In genomic region chr8:105297511-105298192, GRCm38 (mm10) we compare ENCODE assay signal across 8 mouse cellular contexts. TPM values are rescaled to one million over a fixed set of nuclear protein-coding genes. Genes with fewer than 3 reads are reported as not detected.
DNase-seq lines count a peak whose midpoint lies in the region; ATAC-seq and TF ChIP-seq lines count a peak whose summit lies in the region.

E2f4 (plus strand) TSS chr8:105297663.

- H3K27me3 ChIP-seq in C2C12 (ENCODE audit: control insufficient read depth, insufficient read depth, insufficient read length) (no peaks in the 10 kb centered on the region), myocyte (ENCODE audit: control insufficient read depth, insufficient read depth, insufficient read length) (no peaks in the 10 kb centered on the region)
- H3K27me3 ChIP-seq in heart, embryonic 11.5 days (ENCODE audit: control insufficient read depth, insufficient read depth, low read length) = peaks cover 5% of the 10 kb centered on the region; the same call in 1 of the 2 replicates
- no peaks in the 10 kb centered on the region for H3K27me3 ChIP-seq in kidney, embryonic 16.5 days (ENCODE audit: insufficient read depth, low read length)
- H3K27me3 ChIP-seq in liver, adult 2 months (ENCODE audit: control insufficient read depth, insufficient read depth, low read length) = no peaks in the 10 kb centered on the region
- no peaks in the 10 kb centered on the region for H3K27me3 ChIP-seq in splenic B cell, adult 2 months (ENCODE audit: control insufficient read depth, insufficient read depth, low read length, poor library complexity, severe bottlenecking)

- peaks cover 41% of the 10 kb centered on the region for H3K36me3 ChIP-seq in C2C12 (ENCODE audit: control insufficient read depth, insufficient read depth)
- peaks cover 32% of the 10 kb centered on the region for H3K36me3 ChIP-seq in heart, embryonic 11.5 days (ENCODE audit: control insufficient read depth, insufficient read depth, low read length)
- H3K36me3 ChIP-seq in kidney, embryonic 16.5 days (ENCODE audit: insufficient read depth, low read length) = peaks cover 34% of the 10 kb centered on the region
- peaks cover 10% of the 10 kb centered on the region for H3K36me3 ChIP-seq in liver, adult 2 months (ENCODE audit: control insufficient read depth, insufficient read depth, low read length)
- H3K36me3 ChIP-seq in myocyte (ENCODE audit: control insufficient read depth, insufficient read depth) = peaks cover 35% of the 10 kb centered on the region
- peaks cover 8% of the 10 kb centered on the region for H3K36me3 ChIP-seq in splenic B cell, adult 2 months (ENCODE audit: control insufficient read depth, insufficient read depth, low read length, poor library complexity, severe bottlenecking)

- under 1% methylated on average over 57 of the region's 58 CpGs for WGBS in heart, embryonic 11.5 days (ENCODE audit: insufficient replicate concordance)
- under 1% methylated on average over 55 of the region's 58 CpGs for WGBS in kidney, embryonic 16.5 days
- under 1% methylated on average over 58 of the region's 58 CpGs for WGBS in liver, adult 2 months

- peak within 1 kb of the TSS; percentile 97 for H3K4me3 ChIP-seq in C2C12 (ENCODE audit: insufficient read depth, poor library complexity, severe bottlenecking)
- H3K4me3 ChIP-seq in heart, embryonic 11.5 days (ENCODE audit: low read depth, low read length) = peak within 1 kb of the TSS; percentile 96
- peak within 1 kb of the TSS; percentile 97 for H3K4me3 ChIP-seq in kidney, embryonic 16.5 days (ENCODE audit: low read length)
- peak within 1 kb of the TSS; percentile 95 for H3K4me3 ChIP-seq in liver, adult 2 months (ENCODE audit: insufficient read depth, low read depth, low read length)
- H3K4me3 ChIP-seq in myocyte = peak within 1 kb of the TSS; percentile 93

- peak; percentile 98 for DNase-seq in brain, adult 2 months (ENCODE audit: low read depth, low spot score)
- DNase-seq in liver, adult 2 months (ENCODE audit: extremely low read depth, low read depth, low spot score) = peak; percentile 84
- peak; percentile 90 for DNase-seq in splenic B cell, adult 2 months (ENCODE audit: low read depth, low spot score)

- H3K79me3 ChIP-seq in C2C12 (ENCODE audit: low read depth) = peaks cover 26% of the 10 kb centered on the region

- peak; percentile 73 for ATAC-seq in erythroblast, adult 5-6 weeks (replicated peaks; ENCODE audit: low FRiP score, poor library complexity, severe bottlenecking)
- ATAC-seq in heart, embryonic 11.5 days (replicated peaks; ENCODE audit: insufficient number of reproducible peaks, low FRiP score, low TSS enrichment) = peak; percentile 80
- ATAC-seq in kidney, embryonic 16.5 days (ENCODE audit: low FRiP score, low TSS enrichment) = peak; percentile 89

- H3ac ChIP-seq in C2C12 (ENCODE audit: control insufficient read depth, insufficient read length, low read depth) (peak within 1 kb of the TSS; percentile 96), myocyte (ENCODE audit: control insufficient read depth, insufficient read length) (peak within 1 kb of the TSS; percentile 57)

- 0 out of 2 replicates have a peak, but pooled peaks have one; percentile 52 for TF ChIP-seq POLR2A in liver, adult 2 months (IDR thresholded peaks at IDR 0.05; ENCODE audit: extremely low read depth, insufficient read depth, low read length)
- TF ChIP-seq POLR2A in myocyte (IDR thresholded peaks at IDR 0.05; ENCODE audit: insufficient read length, low read depth) = peak; percentile 80

- peaks cover 13% of the 10 kb centered on the region for H3K4me1 ChIP-seq in heart, embryonic 11.5 days (ENCODE audit: control insufficient read depth, insufficient read depth, low read length)
- peaks cover 19% of the 10 kb centered on the region for H3K4me1 ChIP-seq in kidney, embryonic 16.5 days (ENCODE audit: insufficient read depth, low read length)
- peaks cover 10% of the 10 kb centered on the region for H3K4me1 ChIP-seq in liver, adult 2 months (ENCODE audit: control insufficient read depth, insufficient read depth, low read length)

- H3K9ac ChIP-seq in heart, embryonic 11.5 days (ENCODE audit: low read depth, low read length) = peak within 1 kb of the TSS; percentile 96
- H3K9ac ChIP-seq in kidney, embryonic 16.5 days (replicated peaks; ENCODE audit: low read length) = peak within 1 kb of the TSS; percentile 88
- H3K9ac ChIP-seq in liver, adult 2 months (ENCODE audit: low read depth, low read length) = peak within 1 kb of the TSS; percentile 91

- peaks cover 56% of the 10 kb centered on the region for H3K79me2 ChIP-seq in C2C12 (ENCODE audit: control insufficient read depth, insufficient read depth)
- peaks cover 11% of the 10 kb centered on the region for H3K79me2 ChIP-seq in liver, adult 2 months (ENCODE audit: control insufficient read depth, insufficient read depth, low read length)
- H3K79me2 ChIP-seq in myocyte (ENCODE audit: control insufficient read depth, insufficient read depth) = peaks cover 32% of the 10 kb centered on the region

- H3K4me2 ChIP-seq in heart, embryonic 11.5 days = peak within 1 kb of the TSS; percentile 83
- H3K4me2 ChIP-seq in kidney, embryonic 16.5 days (replicated peaks; ENCODE audit: low read depth, low read length) = peak within 1 kb of the TSS; percentile 97
- H3K4me2 ChIP-seq in myocyte (ENCODE audit: low read depth) = peak within 1 kb of the TSS; percentile 95

- H3K9me3 ChIP-seq in heart, embryonic 11.5 days (replicated peaks; ENCODE audit: control insufficient read depth, low read length) = no peaks in the 10 kb centered on the region
- H3K9me3 ChIP-seq in kidney, embryonic 16.5 days (ENCODE audit: low read length) = no peaks in the 10 kb centered on the region

- no peak for TF ChIP-seq CTCF in C2C12 (IDR thresholded peaks at IDR 0.05; ENCODE audit: control insufficient read depth, insufficient read depth, insufficient read length)
- TF ChIP-seq CTCF in liver, adult 2 months (IDR thresholded peaks at IDR 0.05; ENCODE audit: low read depth, low read length) = no peak

- H3K27ac ChIP-seq in heart, embryonic 11.5 days (ENCODE audit: low read depth, low read length) = peak within 1 kb of the TSS; percentile 70
- peak within 1 kb of the TSS; percentile 66 for H3K27ac ChIP-seq in kidney, embryonic 16.5 days (ENCODE audit: low read length)
- H3K27ac ChIP-seq in liver, adult 2 months (replicated peaks; ENCODE audit: insufficient read depth, low read depth, low read length) = peak within 1 kb of the TSS; percentile 44

TF ChIP-seq in C2C12, 6 proteins besides CTCF, POLR2A, EP300 and RAD21:
- TF ChIP-seq MYOD1 (IDR thresholded peaks at IDR 0.05; ENCODE audit: control insufficient read depth, insufficient read length, low read depth) (no peak), FOSL1 (IDR thresholded peaks at IDR 0.05; ENCODE audit: insufficient read depth, low read length, poor library complexity, severe bottlenecking) (no peak), MYOG (IDR thresholded peaks at IDR 0.05; ENCODE audit: control insufficient read depth, extremely low read depth, insufficient read length) (no peak), MAX (IDR thresholded peaks at IDR 0.05) (peak; percentile 44), USF1 (IDR thresholded peaks at IDR 0.05; ENCODE audit: low read depth) (no peak), CEBPB (IDR thresholded peaks at IDR 0.05; ENCODE audit: low read depth) (no peak)
TF ChIP-seq in C2C12: peak in this region for 1.

TF ChIP-seq in myocyte, 11 proteins besides CTCF, POLR2A, EP300 and RAD21:
- TF ChIP-seq E2F4 (IDR thresholded peaks at IDR 0.05; ENCODE audit: insufficient read depth) (no peak), POLR2AphosphoS2 (IDR thresholded peaks at IDR 0.05; ENCODE audit: insufficient read length, low read depth) (peak; percentile 66), MAX (IDR thresholded peaks at IDR 0.05; ENCODE audit: low read depth) (no peak), MYOG (IDR thresholded peaks at IDR 0.05; ENCODE audit: control insufficient read depth in 1 of 3, insufficient read depth in 1 of 3, insufficient read length in 2 of 3, low read depth in 2 of 3) (peak in 1 of 3 experiments; percentile 3), CEBPB (IDR thresholded peaks at IDR 0.05; ENCODE audit: insufficient read depth, poor library complexity, severe bottlenecking) (no peak), TCF3 (IDR thresholded peaks at IDR 0.05; ENCODE audit: insufficient read length, low read depth) (no peak), TCF12 (IDR thresholded peaks at IDR 0.05; ENCODE audit: insufficient read depth, poor library complexity, severe bottlenecking) (no peak), SRF (IDR thresholded peaks at IDR 0.05; ENCODE audit: control insufficient read depth, insufficient read length, low read depth) (no peak), REST (IDR thresholded peaks at IDR 0.05; ENCODE audit: insufficient read depth, insufficient read length) (no peak), USF1 (IDR thresholded peaks at IDR 0.05; ENCODE audit: low read depth) (no peak), MYOD1 (IDR thresholded peaks at IDR 0.05; ENCODE audit: control insufficient read depth in 1 of 3, insufficient read length in 2 of 3, low read depth in 2 of 3) (peak in 1 of 3 experiments; percentile 28)

RNA-seq across cellular contexts. Expression of gene E2f4, which starts in this region (rescaled TPM):
- polyA plus RNA-seq in C2C12 (2012; fragmentation: generic; extraction: Trizol) (59.5 TPM), myocyte (2012; fragmentation: generic; extraction: Trizol) (59.7 TPM)
- 289 and 294 TPM in 2 replicates for total RNA-seq in erythroblast, adult 5-6 weeks (2015; ENCODE audit: low replicate concordance)
- total RNA-seq in erythroblast, adult 5-6 weeks (2017; ENCODE audit: low replicate concordance) = 120 and 129 TPM in 2 replicates
- polyA plus RNA-seq in heart, embryonic 11.5 days (2014; fragmentation: Nextera tagmentation; extraction: Ambion mirVana) = 70.7 and 81.9 TPM in 2 replicates
- 90.1 and 108 TPM in 2 replicates for polyA plus RNA-seq in kidney, embryonic 16.5 days (2015; fragmentation: Nextera tagmentation; extraction: Ambion mirVana)
- 4.4 and 7.2 TPM in 2 replicates for total RNA-seq in liver, adult 2 months (2014; rRNA removed)
- polyA plus RNA-seq in liver, adult 2 months (2012; rRNA removed) = 41.7 and 59.0 TPM in 2 replicates

Comparison
In these comparisons a context has a peak if more than half of its experiments do, and no peak if none do; other contexts are left out.
1. Peak in every context shown above with its lines: DNase-seq, ATAC-seq, H3K4me3 ChIP-seq and H3K27ac ChIP-seq.
2. RNA of gene E2f4 (total RNA-seq): 120 to 294 TPM in erythroblast, adult 5-6 weeks; 4.4 to 7.2 TPM in liver, adult 2 months; every median in the first group is over 10 times any median in the second.